Mouse (Mus musculus) ES-E14 (cell line): ENCODE results near the gene Map6.

Experiments
- CHD2 ChIP-seq: IDR thresholded peaks from 2 replicates; pipeline ENCODE4 v1.6.1; 2014; ENCODE audit warnings: mild to moderate bottlenecking, low read depth, low read length, inconsistent platforms
- HCFC1 ChIP-seq: IDR thresholded peaks from 2 replicates; pipeline ENCODE4 v1.6.1; 2012; ENCODE audit warnings: low read length, inconsistent platforms, borderline replicate concordance; ENCODE audit not compliant: insufficient read depth
- MAFK ChIP-seq: IDR thresholded peaks from 2 replicates; pipeline ENCODE4 v1.6.1; 2014; ENCODE audit warnings: mild to moderate bottlenecking, low read depth, low read length, inconsistent platforms; ENCODE audit not compliant: insufficient read depth
- ZC3H11A ChIP-seq: IDR thresholded peaks from 2 replicates; pipeline ENCODE4 v1.6.1; 2012; ENCODE audit warnings: low read depth, mild to moderate bottlenecking, inconsistent platforms, low read length, borderline replicate concordance
- ZNF384 ChIP-seq: IDR thresholded peaks from 2 replicates; pipeline ENCODE4 v1.6.1; 2012; ENCODE audit warnings: low read depth, low read length, inconsistent platforms

DNA sequence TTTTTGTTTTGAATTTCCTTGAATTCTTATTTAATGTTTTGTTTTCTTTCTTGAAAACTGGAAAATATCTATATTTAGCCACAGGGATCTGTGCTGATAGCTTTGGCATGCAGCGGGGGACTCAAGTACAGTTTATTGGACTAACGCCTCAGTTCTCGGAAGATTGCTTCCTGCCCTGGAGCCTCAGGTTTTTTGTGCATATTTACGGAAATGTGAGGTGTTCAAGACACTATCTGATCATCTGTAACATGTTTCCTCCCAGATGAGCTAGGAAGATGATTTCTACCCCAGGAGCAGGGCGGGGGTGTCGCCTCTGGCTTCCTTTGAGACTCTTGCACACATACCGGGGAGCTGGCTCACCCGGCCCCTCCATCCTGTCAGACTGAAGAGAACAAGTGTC lies 22.8 kb downstream of the Map6 start:
- no peak for TF ChIP-seq ZNF384
- no peak for TF ChIP-seq MAFK
- no peak for TF ChIP-seq CHD2
- TF ChIP-seq ZC3H11A = no peak
- no peak for TF ChIP-seq HCFC1
